Mouse (Mus musculus) duodenum, adult 2 months (tissue): Measurements from ENCODE around the gene Ptprm. TPM values are rescaled to one million over a fixed set of nuclear protein-coding genes. Genes with fewer than 3 reads are reported as not detected.

ENCODE experiments used
- polyA plus RNA-seq: library from polyadenylated mRNA; depleted of rRNA; stranded (reverse); fragments of >200 nt; gene quantifications from 2 replicates; pipeline ENCODE4 v1.2.3, GENCODE M21; 2012; ENCODE audit warnings: low replicate concordance; rRNA removed

Gene Ptprm
- polyA plus RNA-seq: 1.7 and 2.4 TPM in 2 replicates

DNA sequence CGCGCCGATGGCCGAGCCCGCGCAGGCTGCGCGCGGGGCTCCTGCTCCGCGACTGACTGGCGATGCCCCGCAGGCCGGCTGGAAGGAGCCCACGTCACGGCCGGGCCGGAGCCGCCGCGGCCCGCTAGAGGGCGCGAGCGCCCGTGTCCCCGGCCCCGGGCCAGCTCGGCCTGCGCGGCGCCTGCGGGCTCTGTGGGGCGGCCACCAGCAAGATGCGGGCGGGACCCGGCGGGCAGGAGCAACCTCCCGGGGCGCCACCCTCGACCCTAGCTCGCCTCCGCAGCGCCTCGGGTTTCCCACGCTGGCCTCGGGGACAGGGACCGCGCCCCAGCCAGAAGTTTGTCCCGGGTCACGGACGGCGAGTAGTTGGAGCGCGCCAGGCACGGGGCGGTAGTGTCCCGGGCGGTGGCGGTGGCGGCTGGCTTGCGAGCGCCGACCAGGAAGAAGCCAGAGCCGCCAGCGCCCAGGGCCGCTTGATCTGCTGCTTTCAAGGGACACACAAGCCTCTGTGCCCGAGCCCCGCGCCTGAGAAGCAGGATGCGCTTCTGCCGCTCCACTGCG lies at the start of gene Ptprm:
Gene Ptprm (minus strand): TSS at position 7 of the 561 bp plus-strand sequence.

